Mouse (Mus musculus) kidney, embryonic 16.5 days (tissue): ENCODE data around the gene 1700037H04Rik. TPM values are rescaled to one million over a fixed set of nuclear protein-coding genes. Genes with fewer than 3 reads are reported as not detected.
A peak's percentile ranks its signal among the peaks of the same experiment; 100 is the strongest.

ENCODE experiments used
- ATAC-seq: fragments of 200-750 bp; cut with Nextera tagmentation; 2 replicates; pipeline ENCODE4 v1.8.0; 2017; ENCODE audit warnings: moderate TSS enrichment; ENCODE audit not compliant: low FRiP score, low TSS enrichment
- H3K27ac ChIP-seq: fragments of 300-500 bp; sonication (generic); 2 replicates; pipeline ENCODE4 v1.5.1; 2014; ENCODE audit warnings: low read length
- H3K27me3 ChIP-seq: fragments of 300-500 bp; sonication (generic); 2 replicates; pipeline ENCODE4 v1.6.1; 2014; ENCODE audit warnings: low read length, control low read depth, mixed read lengths; ENCODE audit not compliant: insufficient read depth
- H3K36me3 ChIP-seq: fragments of 300-500 bp; sonication (generic); 2 replicates; pipeline ENCODE4 v1.6.1; 2014; ENCODE audit warnings: low read length, control low read depth, mixed read lengths; ENCODE audit not compliant: insufficient read depth
- H3K4me1 ChIP-seq: fragments of 300-500 bp; sonication (generic); 2 replicates; pipeline ENCODE4 v1.6.1; 2014; ENCODE audit warnings: low read length, control low read depth, mixed read lengths; ENCODE audit not compliant: insufficient read depth
- H3K4me2 ChIP-seq: fragments of 300-500 bp; sonication (generic); replicated peaks from 2 replicates; pipeline ENCODE4 v1.6.1; 2014; ENCODE audit warnings: low read depth, low read length
- H3K4me3 ChIP-seq: fragments of 300-500 bp; sonication (generic); 2 replicates; pipeline ENCODE4 v1.5.1; 2014; ENCODE audit warnings: mild to moderate bottlenecking, low read length
- H3K9ac ChIP-seq: fragments of 300-500 bp; sonication (generic); replicated peaks from 2 replicates; pipeline ENCODE4 v1.6.1; 2014; ENCODE audit warnings: low read length
- H3K9me3 ChIP-seq: fragments of 300-500 bp; sonication (generic); 2 replicates; pipeline ENCODE4 v1.6.1; 2016; ENCODE audit warnings: low read length, control low read depth
- WGBS: fragments of 180-500 bp; shearing (Covaris S2); extraction: QIAGEN DNeasy Blood & Tissue Kit; methylation state at CpG from one replicate; pipeline ENCODE4 v1.1.7; 2014; 5-methylcytosine and 5-hydroxymethylcytosine counted together
- polyA plus RNA-seq: library from polyadenylated mRNA; unstranded; fragments of >200 nt; fragmentation: Nextera tagmentation; extraction: Ambion mirVana; gene quantifications from 2 replicates; pipeline ENCODE4 v1.2.1, GENCODE M21; 2015

1700037H04Rik gene
- polyA plus RNA-seq, 1 experiment from 2014 or later = 98.2 TPM

DNA sequence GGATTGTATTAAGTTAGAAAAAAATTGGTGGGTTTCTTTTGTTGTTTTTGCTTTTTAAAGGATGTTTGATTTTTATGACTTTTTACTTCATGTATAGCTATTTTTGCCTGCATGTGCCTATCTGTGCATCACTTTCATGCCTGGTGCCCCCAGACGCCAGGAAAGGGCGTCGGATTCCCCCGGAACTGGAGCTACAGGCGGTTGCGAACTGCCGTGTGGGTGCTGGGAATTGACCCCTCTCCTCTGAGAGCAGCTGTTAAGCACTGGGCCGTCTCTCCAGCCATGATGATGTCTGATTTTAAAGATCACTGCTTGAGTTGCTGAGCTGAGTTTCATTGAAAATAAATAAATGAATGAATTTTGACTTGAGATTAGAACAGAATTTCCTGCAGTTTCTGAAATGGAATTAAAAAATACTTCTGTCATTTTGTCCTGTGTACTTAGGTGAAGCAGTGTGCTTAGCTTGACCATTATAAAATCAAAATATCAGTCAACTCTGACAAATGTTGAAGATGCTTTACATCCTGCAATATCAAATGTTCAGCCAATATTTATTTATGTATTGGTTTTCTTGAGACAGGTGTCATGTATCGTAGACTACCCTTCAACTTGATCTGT lies 26.8 kb downstream of the 1700037H04Rik start, which contains the start of gene Gm11037:
Gm11037 (plus strand) TSS at position 568 of the 618 bp plus-strand sequence.
- Histone ChIP-seq H3K27me3 (no peaks in the 10 kb centered on the region), H3K27ac (peak within 1 kb of the TSS; percentile 51; the same call in 1 of the 2 replicates)
- 78% methylated on average over 9 of the region's 9 CpGs for WGBS

DNA sequence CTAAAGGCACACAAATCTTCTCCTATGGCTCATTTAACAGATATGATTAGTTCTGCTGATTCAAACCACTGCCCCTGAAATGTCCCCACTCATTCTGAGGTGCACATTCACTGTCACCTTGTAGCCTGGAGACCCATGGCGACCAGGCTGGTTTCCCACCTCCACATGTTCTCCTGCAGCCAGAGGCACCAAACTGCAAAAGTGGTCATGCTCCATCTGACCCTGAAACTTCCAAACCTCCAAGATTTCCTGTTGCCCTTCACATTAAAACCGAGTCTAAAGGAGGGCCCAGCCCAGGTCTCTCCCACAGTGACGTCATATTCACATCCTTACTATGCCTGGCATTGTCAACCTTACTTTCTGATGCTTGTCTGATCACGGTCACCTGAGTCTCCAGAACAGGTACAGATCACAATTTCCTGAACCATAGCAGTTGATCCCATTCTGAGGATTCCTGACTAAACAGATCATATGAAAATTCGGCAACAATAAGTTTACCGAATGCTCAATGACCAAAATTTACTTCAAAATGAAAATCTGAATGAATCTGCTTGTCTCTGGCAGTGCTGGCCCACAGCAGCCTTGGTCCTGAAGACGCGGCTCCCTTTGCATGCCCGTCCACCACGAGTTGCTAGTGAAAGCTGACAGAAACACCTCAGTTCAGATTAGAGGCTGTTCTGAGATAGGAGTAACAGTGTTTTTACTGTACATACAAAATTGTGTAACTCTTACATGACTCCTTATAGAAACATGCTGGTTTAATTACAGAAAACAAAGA lies 27.6 kb downstream of the 1700037H04Rik start:
- Histone ChIP-seq H3K4me1 (peaks cover 24% of the 10 kb centered on the region), H3K36me3 (peaks cover 2% of the 10 kb centered on the region; the same call in 1 of the 2 replicates), H3K27ac (no peak overlapping the region), H3K4me3 (no peak overlapping the region), H3K9ac (no peak overlapping the region), H3K4me2 (no peak overlapping the region), H3K9me3 (no peaks in the 10 kb centered on the region), H3K27me3 (no peaks in the 10 kb centered on the region)
- WGBS = 78% methylated on average over 10 of the region's 10 CpGs
- ATAC-seq = no peak

More for the DNA sequence above, 26.8 kb downstream of the 1700037H04Rik start, which contains the start of gene Gm11037:
- Histone ChIP-seq H3K36me3 (peaks cover 8% of the 10 kb centered on the region; the same call in 1 of the 2 replicates), H3K9me3 (no peaks in the 10 kb centered on the region), H3K4me3 (no peak within 1 kb of the TSS), H3K4me2 (no peak within 1 kb of the TSS), H3K9ac (no peak within 1 kb of the TSS), H3K4me1 (peaks cover 19% of the 10 kb centered on the region)
- ATAC-seq = no peak

DNA sequence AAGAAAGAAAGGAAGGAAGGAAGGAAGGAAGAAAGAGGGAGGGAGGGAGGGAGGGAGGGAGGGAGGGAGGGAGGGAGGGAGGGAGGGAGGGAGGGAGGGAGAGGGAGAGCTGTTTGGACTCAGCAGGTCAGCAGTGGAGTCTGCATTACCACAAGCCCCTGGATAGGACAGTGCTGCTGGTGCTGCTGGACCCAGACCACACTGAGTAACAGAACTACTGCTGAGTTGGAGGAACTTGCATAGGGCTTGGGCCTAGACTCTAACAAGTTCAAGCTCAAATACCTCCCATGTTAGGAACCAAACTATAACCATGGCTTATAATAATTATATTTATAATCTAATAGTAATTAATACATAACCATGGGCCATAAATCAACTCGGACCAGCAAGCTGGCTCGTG lies 29.0 kb downstream of the 1700037H04Rik start:
- no peak overlapping the region for H3K27ac ChIP-seq
- no peaks in the 10 kb centered on the region for H3K27me3 ChIP-seq
- 75% methylated on average over 2 of the region's 2 CpGs for WGBS
- no peaks in the 10 kb centered on the region; the same call in 1 of the 2 replicates for H3K36me3 ChIP-seq
- H3K9me3 ChIP-seq = no peaks in the 10 kb centered on the region
- no peak overlapping the region for H3K9ac ChIP-seq
- H3K4me3 ChIP-seq = no peak overlapping the region
- H3K4me2 ChIP-seq = no peak overlapping the region
- ATAC-seq = no peak
- H3K4me1 ChIP-seq = peaks cover 37% of the 10 kb centered on the region

DNA sequence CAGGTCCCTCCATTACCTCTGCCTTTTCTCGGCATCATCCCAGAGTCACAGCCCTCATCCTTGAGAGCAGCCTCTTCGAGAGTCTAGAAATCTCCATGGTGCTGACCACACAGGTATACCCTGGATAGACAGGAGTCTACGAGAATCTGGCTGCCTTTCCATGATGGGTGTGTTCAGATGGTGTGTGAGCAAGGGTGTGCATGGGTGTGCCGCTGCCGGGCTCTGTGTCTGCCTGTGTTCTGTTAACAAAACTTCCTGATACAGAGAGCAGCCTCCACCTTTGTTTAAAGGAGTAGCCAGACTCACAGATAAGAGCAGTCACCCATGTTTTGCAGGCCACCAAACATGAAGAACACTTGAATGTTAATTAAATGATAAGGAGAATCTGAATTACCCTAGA lies 30.0 kb downstream of the 1700037H04Rik start:
- Histone ChIP-seq H3K36me3 (no peaks in the 10 kb centered on the region; the same call in 1 of the 2 replicates), H3K27ac (no peak overlapping the region), H3K9me3 (no peaks in the 10 kb centered on the region), H3K9ac (no peak overlapping the region), H3K4me3 (no peak overlapping the region), H3K27me3 (no peaks in the 10 kb centered on the region), H3K4me1 (peaks cover 34% of the 10 kb centered on the region), H3K4me2 (no peak overlapping the region)
- 81% methylated on average over 5 of the region's 5 CpGs for WGBS
- ATAC-seq = no peak

DNA sequence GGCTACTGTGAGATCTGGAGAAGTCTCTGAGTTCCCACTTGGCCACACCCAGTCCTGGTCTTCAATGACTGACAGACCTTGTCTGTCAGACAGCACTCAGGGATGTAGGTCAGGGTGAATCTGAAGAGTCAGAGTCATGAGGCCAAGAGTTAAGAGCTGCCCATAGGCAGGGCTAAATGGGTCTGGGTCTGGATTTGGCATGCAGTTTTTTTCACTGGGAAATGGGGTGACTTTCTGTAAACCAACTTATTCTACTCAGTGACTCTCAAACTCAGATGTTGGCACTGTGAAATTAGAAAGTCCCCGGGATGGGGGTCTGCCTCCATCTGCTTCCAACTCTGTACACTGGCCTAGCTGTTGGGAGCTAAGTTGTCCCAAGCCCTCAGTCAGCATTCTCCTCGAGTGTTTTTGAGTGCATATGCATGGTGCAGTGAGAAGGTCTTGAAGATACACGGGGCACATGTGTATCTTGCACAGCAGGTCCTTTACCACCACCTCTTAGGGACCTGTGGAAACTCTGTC lies 31.2 kb downstream of the 1700037H04Rik start:
- Histone ChIP-seq H3K9me3 (no peaks in the 10 kb centered on the region), H3K27me3 (no peaks in the 10 kb centered on the region), H3K4me2 (peak overlapping the region; percentile 60), H3K9ac (0 out of 2 replicates have a peak overlapping the region, but pooled peaks have one; percentile 73), H3K4me3 (peak overlapping the region; percentile 58), H3K27ac (no peak overlapping the region), H3K36me3 (no peaks in the 10 kb centered on the region), H3K4me1 (peaks cover 34% of the 10 kb centered on the region)
- ATAC-seq = no peak
- 77% methylated on average over 3 of the region's 3 CpGs for WGBS

DNA sequence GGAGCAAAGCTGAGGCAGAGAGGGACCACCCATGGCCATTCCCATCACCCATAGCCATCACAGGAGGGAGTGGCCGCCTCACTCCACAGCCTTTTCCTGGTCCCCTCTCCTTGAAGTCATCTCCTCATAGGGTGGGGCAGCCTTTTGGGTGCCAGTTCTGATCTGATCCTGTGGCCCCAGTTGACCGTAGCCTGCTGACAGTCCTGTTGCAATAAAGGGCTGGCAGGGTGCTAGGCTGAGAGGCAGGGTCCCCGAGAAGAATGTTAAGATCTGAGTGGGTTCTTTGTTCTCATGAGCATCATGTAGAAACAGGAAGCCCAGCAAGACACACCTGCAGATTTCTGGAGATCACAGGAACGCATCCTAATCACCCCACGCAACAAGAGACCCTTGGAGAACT lies 31.7 kb downstream of the 1700037H04Rik start:
- Histone ChIP-seq H3K9ac (peak overlapping the region; percentile 73), H3K27ac (no peak overlapping the region), H3K9me3 (no peaks in the 10 kb centered on the region), H3K4me2 (peak overlapping the region; percentile 60), H3K27me3 (no peaks in the 10 kb centered on the region), H3K36me3 (no peaks in the 10 kb centered on the region), H3K4me3 (peak overlapping the region; percentile 58), H3K4me1 (peaks cover 34% of the 10 kb centered on the region)
- WGBS = 78% methylated on average over 5 of the region's 5 CpGs
- ATAC-seq = no peak

DNA sequence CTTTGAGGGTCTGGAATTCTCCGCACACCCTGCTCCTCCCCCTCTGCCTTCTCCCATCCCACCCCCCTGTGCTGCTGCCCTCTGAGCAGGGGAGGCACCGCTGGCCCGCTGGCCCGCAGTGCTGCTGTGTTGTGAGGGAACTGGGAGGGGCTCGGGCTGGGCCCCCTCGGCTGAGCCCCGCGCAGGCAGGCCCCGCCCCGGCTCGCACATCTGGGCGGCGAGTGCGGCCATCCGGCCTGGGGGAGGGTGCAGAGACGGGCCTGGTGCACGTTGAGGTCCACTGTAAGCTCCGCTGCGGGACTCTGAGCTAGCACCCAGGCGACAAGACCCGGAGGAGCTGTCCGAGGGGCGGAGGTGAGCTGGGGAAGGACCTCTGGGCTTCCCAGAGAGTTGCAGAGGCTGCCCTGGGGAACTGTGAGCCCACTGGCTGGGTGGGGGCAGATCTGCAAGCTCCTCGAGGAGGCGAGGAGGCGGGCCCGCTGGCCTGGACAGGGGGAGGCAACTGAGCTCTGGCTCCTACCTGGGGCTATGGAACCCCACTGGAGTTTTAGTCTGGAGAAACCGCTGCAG lies 32.6 kb downstream of the 1700037H04Rik start, which contains the start of gene Hspa12b:
Hspa12b (plus strand) TSS at position 120 of the 570 bp plus-strand sequence.
- Histone ChIP-seq H3K4me3 (peak within 1 kb of the TSS; percentile 58), H3K4me1 (peaks cover 34% of the 10 kb centered on the region), H3K27ac (peak within 1 kb of the TSS; percentile 48), H3K27me3 (no peaks in the 10 kb centered on the region), H3K4me2 (peak within 1 kb of the TSS; percentile 60), H3K9ac (peak within 1 kb of the TSS; percentile 73), H3K9me3 (no peaks in the 10 kb centered on the region), H3K36me3 (no peaks in the 10 kb centered on the region)
- WGBS = 0% methylated on average over 27 of the region's 28 CpGs
- peak; percentile 95 for ATAC-seq

DNA sequence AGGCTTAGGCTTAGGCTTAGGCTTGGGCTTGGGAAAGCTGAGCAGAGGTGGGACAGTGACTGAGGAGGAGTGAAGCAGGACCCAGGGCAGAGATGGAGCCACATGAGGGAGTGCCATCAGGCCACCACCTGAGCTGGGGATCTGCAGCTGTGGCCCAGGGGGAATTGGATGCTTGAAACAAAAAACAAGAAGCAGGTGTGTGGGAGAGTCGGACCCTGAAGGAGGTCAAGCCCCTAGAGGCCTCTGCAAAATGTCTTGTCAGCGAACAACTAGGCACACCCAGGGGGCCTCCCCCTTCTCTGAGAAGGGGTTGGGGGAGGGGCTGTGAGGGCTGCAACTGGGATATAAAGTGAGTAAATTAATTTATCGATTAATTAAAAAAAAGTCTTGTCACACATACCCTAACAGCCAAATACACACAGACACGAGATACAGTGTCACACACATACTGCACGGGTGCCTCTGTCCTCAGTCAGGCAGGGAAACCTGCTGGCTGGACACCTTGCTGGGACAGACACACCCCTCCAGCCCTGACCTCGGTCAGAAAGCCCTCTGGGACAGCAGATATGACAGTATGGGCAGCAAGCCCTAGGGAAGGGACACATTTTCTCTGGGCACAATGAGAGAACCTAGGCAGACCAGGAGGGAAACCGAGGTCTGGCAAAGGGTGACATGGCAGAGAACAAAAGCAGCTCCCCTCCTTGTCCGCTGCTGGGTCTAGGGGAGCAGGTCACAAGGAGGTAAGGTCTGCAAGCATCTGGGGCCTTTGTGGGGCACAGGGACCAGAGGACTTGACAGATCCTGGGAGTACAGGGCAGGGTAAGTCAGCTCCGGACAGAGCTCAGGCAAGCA lies 33.7 kb downstream of the 1700037H04Rik start:
- peak overlapping the region; percentile 48; the same call in 1 of the 2 replicates for H3K27ac ChIP-seq
- no peak for ATAC-seq

More for the DNA sequence above, 33.7 kb downstream of the 1700037H04Rik start:
- Histone ChIP-seq H3K27me3 (no peaks in the 10 kb centered on the region), H3K4me1 (peaks cover 27% of the 10 kb centered on the region), H3K4me3 (no peak overlapping the region), H3K9ac (peak overlapping the region; percentile 73; the same call in 1 of the 2 replicates), H3K36me3 (no peaks in the 10 kb centered on the region), H3K4me2 (no peak overlapping the region), H3K9me3 (no peaks in the 10 kb centered on the region)
- WGBS = 49% methylated on average over 9 of the region's 9 CpGs
